Mouse (Mus musculus) stomach, postnatal 0 days (tissue): ENCODE results near the gene Gpsm1.

ENCODE experiments used
- CTCF ChIP-seq: IDR thresholded peaks from 2 replicates; pipeline ENCODE4 v1.5.1; 2016; ENCODE audit warnings: antibody characterized with exemption, low read depth, mild to moderate bottlenecking, moderate library complexity
- EP300 ChIP-seq: optimal IDR thresholded peaks from 2 replicates; pipeline ENCODE3; 2016; ENCODE audit warnings: antibody characterized with exemption

DNA sequence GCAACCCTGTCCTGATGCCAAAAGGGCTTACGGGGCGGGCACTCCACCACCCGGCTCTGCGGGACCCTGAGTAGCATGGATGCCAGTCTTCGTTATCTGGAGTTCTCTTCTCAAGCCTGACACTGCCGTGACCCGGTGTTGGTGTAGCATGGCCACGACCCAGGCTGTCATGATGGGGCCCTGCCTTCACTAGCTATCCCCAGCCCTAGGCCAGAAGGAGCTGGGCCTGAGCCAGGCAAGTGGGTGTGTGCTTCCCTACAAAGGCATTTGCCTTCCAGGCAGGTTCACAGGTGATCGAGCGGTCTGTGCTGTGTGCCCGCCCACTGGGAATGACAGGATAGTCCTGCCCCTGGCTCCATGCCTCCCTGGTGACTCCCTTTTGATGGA is 603 bp downstream of the Gpsm1 start:
- TF ChIP-seq CTCF = no peak
- no peak for TF ChIP-seq EP300
